In the genomic region with DNA sequence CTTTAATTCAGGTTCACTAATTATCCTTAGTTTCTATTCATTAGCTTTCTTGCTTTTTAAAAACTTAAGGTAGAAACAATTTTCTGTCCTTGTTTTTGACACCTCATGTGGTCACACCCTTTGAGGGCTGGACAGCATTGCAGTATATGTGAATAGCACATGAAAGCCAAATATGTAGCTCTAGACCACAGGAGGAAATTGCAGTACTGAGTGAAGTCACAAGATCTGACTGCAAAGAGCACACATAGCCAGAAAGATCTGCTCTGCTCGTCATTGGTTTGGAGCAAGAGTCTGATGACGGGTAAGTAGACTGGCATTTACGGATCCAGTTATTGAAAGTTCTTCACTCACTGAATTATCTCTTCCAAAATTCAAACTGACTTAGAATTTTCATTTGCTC, we compare ENCODE assay signal across 22 mouse cellular contexts.
A peak's percentile ranks its signal among the peaks of the same experiment; 100 is the strongest.
DNase-seq lines count a peak whose midpoint lies in the region.
"Had no signal": no experiment of that assay in that cellular context is flagged by ENCODE, and none has a peak within 500 bp of the region (broad histone marks: within the 10 kb centered on the region; RNA-seq: fewer than 3 reads in every experiment).

A gene (plus strand): TSS at position 190 of the 400 bp plus-strand sequence.

- DNase-seq in lung, postnatal 25 days (ENCODE audit: low spot score): peak; percentile 39
- no peak for DNase-seq in lung, postnatal 10 days
- peak; percentile 26 for DNase-seq in T-cell, adult 2 months (ENCODE audit: low spot score)
- DNase-seq in induced T-regulatory cell, adult 2 months (ENCODE audit: low read depth): peak; percentile 30
- peak; percentile 46 for DNase-seq in naive thymus-derived CD4-positive, alpha-beta T cell, adult 2 months (ENCODE audit: low read depth)
- DNase-seq in cerebellum, adult 8-10 months: no peak
- no peak for DNase-seq in spleen, postnatal 14 days (ENCODE audit: low spot score in 2 of 2)
- DNase-seq in testis, postnatal 10 days (ENCODE audit: low spot score): no peak
- DNase-seq: adrenal gland, postnatal 25 days; cerebellum, adult 2 months; cerebellum, postnatal 25 days; embryo, embryonic 11 days; gastrocnemius, postnatal 14 days; heart, adult 11 months; heart, postnatal 4 days; kidney, adult 11 months; kidney, postnatal 25 days; lung, embryonic 14.5 days; lung, postnatal 4 days; right cerebral cortex, postnatal 25 days; thymus, adult 2 months; thymus, postnatal 36 days had no signal

Comparison
In these comparisons a context has a peak if more than half of its experiments do, and no peak if none do; other contexts are left out.
1. DNase-seq: peak in lung, postnatal 25 days (single experiment), T-cell, adult 2 months (single experiment), induced T-regulatory cell, adult 2 months (single experiment) and naive thymus-derived CD4-positive, alpha-beta T cell, adult 2 months (single experiment); none in lung, postnatal 10 days (single experiment), cerebellum, adult 8-10 months (single experiment), spleen, postnatal 14 days (0 of 2) and testis, postnatal 10 days (single experiment).